Mouse (Mus musculus): ENCODE data around the gene Dnaja2. TPM values are rescaled to one million over a fixed set of nuclear protein-coding genes. Genes with fewer than 3 reads are reported as not detected.

Dnaja2 gene
- polyA plus RNA-seq, 1 experiment from 2014 or later, result 103 TPM

DNA sequence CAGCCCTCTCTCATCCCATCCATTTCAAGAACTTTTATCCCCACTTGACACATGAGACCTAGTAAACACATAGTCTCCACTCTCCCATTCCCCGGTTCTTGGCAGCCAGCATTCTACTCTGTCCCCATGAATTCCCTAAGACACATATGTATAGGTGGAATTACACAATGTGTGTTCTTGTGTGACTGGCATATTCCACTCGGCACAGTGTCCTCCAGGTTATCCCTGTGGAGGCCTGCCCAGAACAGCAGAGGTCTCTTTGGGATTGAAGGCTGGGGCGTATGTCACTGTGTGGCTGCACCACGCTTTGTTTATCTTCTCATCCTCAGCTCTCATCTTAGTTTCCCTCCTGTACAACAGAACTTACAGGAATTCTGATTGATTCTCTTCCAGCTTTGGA lies 34.6 kb downstream of the Dnaja2 start:
- Histone ChIP-seq H3K27ac (no peak overlapping the region), H3K9me3 (replicated peaks) (no peaks in the 10 kb centered on the region), H3K4me3 (replicated peaks) (no peak overlapping the region), H3K36me3 (peaks cover 24% of the 10 kb centered on the region), H3K9ac (no peak overlapping the region), H3K4me2 (no peak overlapping the region), H3K4me1 (replicated peaks) (no peaks in the 10 kb centered on the region), H3K27me3 (no peaks in the 10 kb centered on the region)
- ATAC-seq (ENCODE audit: low read depth) (no peak), DNase-seq (no peak)
- WGBS (ENCODE audit: insufficient replicate concordance), result 81% methylated on average over 4 of the region's 4 CpGs

- ATAC-seq (ENCODE audit: low read depth), result no peak
- Histone ChIP-seq H3K27me3 (no peaks in the 10 kb centered on the region), H3K9ac (no peak overlapping the region), H3K9me3 (replicated peaks) (no peaks in the 10 kb centered on the region), H3K4me1 (replicated peaks) (no peaks in the 10 kb centered on the region), H3K27ac (no peak overlapping the region), H3K36me3 (peaks cover 17% of the 10 kb centered on the region), H3K4me2 (no peak overlapping the region), H3K4me3 (replicated peaks) (no peak overlapping the region)
- DNase-seq, result no peak
- 77% methylated on average over 10 of the region's 10 CpGs for WGBS (ENCODE audit: insufficient replicate concordance)
Measured at GRCm38 (mm10) chr8:85517956-85518355, 37.2 kb downstream of the Dnaja2 start.

DNA sequence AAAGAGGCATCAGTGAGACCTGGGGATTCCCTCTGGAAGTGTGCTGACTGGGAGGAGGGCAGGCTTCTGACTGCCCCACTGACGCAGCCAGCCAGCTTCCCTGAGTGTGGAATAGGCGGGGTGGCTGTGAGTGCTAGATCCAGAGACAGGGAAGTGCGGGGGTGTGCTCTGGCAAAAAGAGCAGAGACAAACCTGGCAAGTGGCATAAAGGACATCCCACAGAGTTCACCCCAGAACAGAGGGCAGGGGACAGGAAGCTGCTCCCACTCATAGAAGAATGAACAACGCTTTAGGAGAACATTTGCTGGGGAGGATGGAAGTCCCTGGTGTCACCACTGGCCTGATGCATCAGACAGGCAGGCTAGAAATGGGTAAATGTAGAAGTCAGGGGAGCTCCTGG lies 37.8 kb downstream of the Dnaja2 start:
- Histone ChIP-seq H3K4me1 (replicated peaks) (no peaks in the 10 kb centered on the region), H3K4me3 (replicated peaks) (no peak overlapping the region), H3K4me2 (no peak overlapping the region), H3K9ac (no peak overlapping the region), H3K27me3 (no peaks in the 10 kb centered on the region), H3K9me3 (replicated peaks) (no peaks in the 10 kb centered on the region), H3K36me3 (peaks cover 16% of the 10 kb centered on the region; the same call in 1 of the 2 replicates), H3K27ac (no peak overlapping the region)
- DNase-seq (no peak), ATAC-seq (ENCODE audit: low read depth) (no peak)
- WGBS (ENCODE audit: insufficient replicate concordance), result 67% methylated on average over 4 of the region's 4 CpGs

GRCm38 (mm10) chr8:85515391-85515790 lies 39.8 kb downstream of the Dnaja2 start:
- Histone ChIP-seq H3K27ac (no peak overlapping the region), H3K4me1 (replicated peaks) (no peaks in the 10 kb centered on the region), H3K36me3 (peaks cover 16% of the 10 kb centered on the region; the same call in 1 of the 2 replicates), H3K4me3 (replicated peaks) (no peak overlapping the region), H3K9me3 (replicated peaks) (no peaks in the 10 kb centered on the region), H3K9ac (no peak overlapping the region), H3K27me3 (no peaks in the 10 kb centered on the region), H3K4me2 (no peak overlapping the region)
- ATAC-seq (ENCODE audit: low read depth) (no peak), DNase-seq (no peak)
- WGBS (ENCODE audit: insufficient replicate concordance), result 49% methylated on average over 7 of the region's 7 CpGs

- no peaks in the 10 kb centered on the region for H3K4me1 ChIP-seq (replicated peaks)
- H3K4me2 ChIP-seq, result no peak overlapping the region
- H3K4me3 ChIP-seq (replicated peaks), result no peak overlapping the region
- no peaks in the 10 kb centered on the region for H3K27me3 ChIP-seq
- no peak for ATAC-seq (ENCODE audit: low read depth)
- no peak overlapping the region for H3K27ac ChIP-seq
- peaks cover 26% of the 10 kb centered on the region for H3K36me3 ChIP-seq
- no peak overlapping the region for H3K9ac ChIP-seq
- no peaks in the 10 kb centered on the region for H3K9me3 ChIP-seq (replicated peaks)
- no peak for DNase-seq
- 71% methylated on average over 4 of the region's 4 CpGs for WGBS (ENCODE audit: insufficient replicate concordance)
Measured at GRCm38 (mm10) chr8:85513283-85513682, 41.9 kb downstream of the Dnaja2 start.

DNA sequence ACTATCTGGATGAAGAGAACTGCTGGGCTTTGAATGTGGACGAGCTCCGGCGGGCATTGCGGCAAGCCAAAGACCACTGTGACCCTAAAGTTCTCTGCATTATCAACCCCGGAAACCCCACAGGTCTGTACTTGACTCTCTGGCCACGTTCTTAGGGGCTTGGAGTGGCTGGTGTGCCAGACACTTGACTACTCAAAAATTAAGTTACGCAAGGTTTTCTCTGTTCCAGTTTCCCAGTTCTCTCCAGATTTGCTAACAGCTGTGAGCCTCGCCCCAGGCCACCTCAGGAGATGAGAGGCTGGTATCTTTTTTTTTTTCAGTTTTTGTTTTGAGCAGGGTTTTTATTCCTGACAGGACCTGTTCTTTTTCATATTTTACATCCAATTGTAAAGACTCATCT lies 42.9 kb downstream of the Dnaja2 start:
- Histone ChIP-seq H3K9ac (no peak overlapping the region), H3K27ac (no peak overlapping the region), H3K4me2 (no peak overlapping the region), H3K4me1 (replicated peaks) (no peaks in the 10 kb centered on the region), H3K4me3 (replicated peaks) (no peak overlapping the region), H3K9me3 (replicated peaks) (no peaks in the 10 kb centered on the region), H3K36me3 (peaks cover 25% of the 10 kb centered on the region), H3K27me3 (no peaks in the 10 kb centered on the region)
- no peak for DNase-seq
- no peak for ATAC-seq (ENCODE audit: low read depth)
- 81% methylated on average over 8 of the region's 8 CpGs for WGBS (ENCODE audit: insufficient replicate concordance)

DNA sequence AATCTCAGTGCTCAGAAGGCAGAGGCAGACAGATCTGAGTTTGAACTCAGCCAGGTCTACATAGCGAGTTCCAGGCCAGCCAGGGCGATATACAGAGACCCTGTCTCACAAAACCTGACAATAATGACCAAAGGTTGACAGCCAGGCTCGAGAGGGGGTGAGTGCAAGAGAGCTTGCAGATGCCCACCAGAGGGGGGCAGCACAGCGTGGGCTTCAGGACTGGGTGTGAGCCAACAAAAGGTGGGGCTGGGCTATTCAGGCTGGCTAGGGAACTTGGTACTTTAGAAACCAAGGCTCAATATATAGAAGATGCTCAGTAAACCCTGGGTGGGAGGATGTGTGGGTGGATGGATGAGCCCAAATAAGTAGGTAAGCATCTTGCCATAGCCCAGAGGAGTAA lies 46.5 kb downstream of the Dnaja2 start:
- WGBS (ENCODE audit: insufficient replicate concordance), result 54% methylated on average over 4 of the region's 4 CpGs
- ATAC-seq (ENCODE audit: low read depth) (no peak), DNase-seq (no peak)
- Histone ChIP-seq H3K36me3 (peaks cover 22% of the 10 kb centered on the region), H3K9me3 (replicated peaks) (no peaks in the 10 kb centered on the region), H3K27me3 (no peaks in the 10 kb centered on the region), H3K4me1 (replicated peaks) (peaks cover 11% of the 10 kb centered on the region), H3K4me2 (no peak overlapping the region), H3K9ac (no peak overlapping the region), H3K27ac (no peak overlapping the region), H3K4me3 (replicated peaks) (no peak overlapping the region)

DNA sequence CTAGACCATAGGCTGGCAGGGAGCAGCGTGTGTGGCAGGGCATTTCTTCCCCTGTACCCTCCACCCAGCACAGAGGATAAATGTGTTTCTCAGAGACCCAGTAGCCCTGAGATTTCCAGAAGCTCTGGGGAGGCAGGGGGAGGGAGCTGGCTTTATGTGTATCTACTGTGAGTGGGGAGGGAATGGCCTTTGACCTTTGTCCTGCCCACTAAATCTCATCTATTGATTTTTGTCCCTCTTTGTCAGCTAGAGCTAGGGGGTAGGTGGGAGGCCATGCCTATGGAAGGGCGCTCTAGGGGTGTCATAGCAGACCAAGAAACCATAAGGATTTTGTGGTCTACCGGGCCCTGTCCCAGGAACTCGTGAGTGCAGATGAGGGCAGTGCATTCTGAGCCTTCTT lies 48.5 kb downstream of the Dnaja2 start:
- Histone ChIP-seq H3K9me3 (replicated peaks) (no peaks in the 10 kb centered on the region), H3K9ac (no peak overlapping the region), H3K4me2 (no peak overlapping the region), H3K27me3 (no peaks in the 10 kb centered on the region), H3K27ac (peak overlapping the region; percentile 65), H3K36me3 (peaks cover 18% of the 10 kb centered on the region), H3K4me1 (replicated peaks) (peaks cover 11% of the 10 kb centered on the region), H3K4me3 (replicated peaks) (no peak overlapping the region)
- DNase-seq (no peak), ATAC-seq (ENCODE audit: low read depth) (peak; percentile 47)
- 59% methylated on average over 4 of the region's 4 CpGs for WGBS (ENCODE audit: insufficient replicate concordance)

DNA sequence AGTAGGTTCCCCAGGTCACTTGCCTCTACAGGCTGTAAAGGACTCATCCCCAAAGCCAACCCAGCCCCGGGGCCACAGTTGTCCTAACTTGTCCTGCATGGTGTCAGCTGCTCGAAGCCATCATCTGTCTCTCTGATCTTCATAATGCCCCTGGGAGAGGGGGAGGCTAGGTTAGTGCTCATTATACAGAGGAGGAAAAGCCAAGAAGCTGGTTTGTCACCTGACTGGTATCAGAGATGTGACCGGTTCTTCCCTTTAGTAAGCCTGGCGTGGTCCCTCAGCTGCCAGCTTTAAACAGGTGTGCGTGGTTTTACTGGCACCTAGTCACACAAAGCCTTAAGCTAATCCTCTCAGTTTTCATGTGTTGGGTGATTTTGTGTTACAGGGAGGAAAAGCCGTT lies 50.4 kb downstream of the Dnaja2 start:
- Histone ChIP-seq H3K4me3 (replicated peaks) (no peak overlapping the region), H3K9ac (no peak overlapping the region), H3K4me1 (replicated peaks) (peaks cover 13% of the 10 kb centered on the region), H3K4me2 (no peak overlapping the region), H3K9me3 (replicated peaks) (no peaks in the 10 kb centered on the region), H3K36me3 (peaks cover 11% of the 10 kb centered on the region), H3K27ac (no peak overlapping the region), H3K27me3 (no peaks in the 10 kb centered on the region)
- DNase-seq (no peak), ATAC-seq (ENCODE audit: low read depth) (no peak)
- WGBS (ENCODE audit: insufficient replicate concordance), result 68% methylated on average over 6 of the region's 6 CpGs

GRCm38 (mm10) chr8:85503065-85503464 lies 52.1 kb downstream of the Dnaja2 start:
- ATAC-seq (ENCODE audit: low read depth), result no peak

DNA sequence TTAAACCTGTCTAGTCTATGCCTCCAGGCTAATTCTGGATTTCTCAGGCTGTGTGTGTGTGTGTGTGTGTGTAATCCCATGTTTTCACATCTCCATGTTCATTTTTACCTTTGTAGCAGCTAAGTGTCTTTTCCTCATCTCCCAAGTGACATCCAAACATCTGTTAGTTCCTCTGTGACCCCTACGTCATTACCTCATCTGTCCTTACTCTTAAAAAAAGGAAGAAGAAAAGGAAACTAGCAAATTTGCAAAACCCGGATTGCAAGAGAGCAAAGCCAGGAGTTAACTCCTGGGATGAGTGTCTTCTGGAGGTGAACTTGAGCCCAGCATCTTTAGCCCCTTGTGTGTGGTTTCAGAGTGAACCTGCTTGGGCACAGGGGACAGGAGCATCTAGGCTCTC lies 52.8 kb downstream of the Dnaja2 start:
- H3K9me3 ChIP-seq (replicated peaks), result no peaks in the 10 kb centered on the region
- H3K9ac ChIP-seq, result no peak overlapping the region
- no peak overlapping the region for H3K27ac ChIP-seq
- WGBS (ENCODE audit: insufficient replicate concordance), result 28% methylated on average over 2 of the region's 2 CpGs
- DNase-seq (no peak), ATAC-seq (ENCODE audit: low read depth) (no peak)
- peaks cover 23% of the 10 kb centered on the region for H3K4me1 ChIP-seq (replicated peaks)
- H3K27me3 ChIP-seq, result no peaks in the 10 kb centered on the region
- H3K4me3 ChIP-seq (replicated peaks), result no peak overlapping the region
- no peaks in the 10 kb centered on the region for H3K36me3 ChIP-seq
- no peak overlapping the region for H3K4me2 ChIP-seq

More at GRCm38 (mm10) chr8:85503065-85503464, 52.1 kb downstream of the Dnaja2 start:
- 55% methylated on average over 3 of the region's 3 CpGs for WGBS (ENCODE audit: insufficient replicate concordance)
- no peak for DNase-seq
- H3K27me3 ChIP-seq, result no peaks in the 10 kb centered on the region
- peaks cover 23% of the 10 kb centered on the region for H3K4me1 ChIP-seq (replicated peaks)
- H3K36me3 ChIP-seq, result no peaks in the 10 kb centered on the region
- H3K4me2 ChIP-seq, result no peak overlapping the region
- no peaks in the 10 kb centered on the region for H3K9me3 ChIP-seq (replicated peaks)
- H3K27ac ChIP-seq, result no peak overlapping the region
- H3K4me3 ChIP-seq (replicated peaks), result no peak overlapping the region
- no peak overlapping the region for H3K9ac ChIP-seq

DNA sequence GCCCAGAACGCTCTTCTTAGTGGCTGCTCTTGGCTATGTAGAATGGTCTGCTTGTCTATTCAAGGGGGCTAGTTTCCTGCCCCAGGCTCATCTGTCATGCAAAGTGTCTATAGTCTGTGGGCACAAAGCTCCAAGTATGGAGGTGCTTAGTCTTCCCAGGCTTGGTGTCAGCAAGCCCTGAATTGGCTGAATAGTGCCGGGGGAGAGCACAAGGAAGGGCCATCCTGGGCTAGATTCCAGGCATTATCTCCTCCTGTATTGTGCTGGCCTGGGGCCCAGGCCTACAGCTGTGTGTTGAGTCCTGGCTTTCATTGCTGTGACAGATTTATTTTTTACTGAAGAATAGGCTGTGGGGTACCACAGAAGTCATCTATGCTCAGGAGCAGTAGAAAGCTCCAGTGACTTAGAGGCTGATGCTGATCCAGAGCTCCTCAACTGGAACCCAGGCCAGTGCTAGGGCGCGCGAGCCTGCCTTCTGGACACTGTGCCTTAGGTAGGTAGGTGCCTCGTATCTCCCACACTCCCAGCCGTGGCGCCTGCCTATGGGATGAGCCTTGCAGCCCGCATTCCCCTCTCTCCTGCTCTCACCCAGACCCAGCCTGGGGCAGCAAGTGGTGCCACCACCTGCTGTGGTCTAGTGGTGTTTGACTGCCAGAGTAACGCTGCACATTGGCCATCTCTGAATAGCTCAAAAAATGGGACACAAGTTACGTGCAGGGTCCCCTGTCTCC lies 54.0 kb downstream of the Dnaja2 start:
- H3K36me3 ChIP-seq, result no peaks in the 10 kb centered on the region
- no peak overlapping the region for H3K9ac ChIP-seq
- H3K4me3 ChIP-seq (replicated peaks), result no peak overlapping the region
- ATAC-seq (ENCODE audit: low read depth) (no peak), DNase-seq (no peak)
- H3K27ac ChIP-seq, result no peak overlapping the region
- no peak overlapping the region for H3K4me2 ChIP-seq
- WGBS (ENCODE audit: insufficient replicate concordance), result 78% methylated on average over 11 of the region's 11 CpGs
- no peaks in the 10 kb centered on the region for H3K9me3 ChIP-seq (replicated peaks)
- peaks cover 15% of the 10 kb centered on the region for H3K4me1 ChIP-seq (replicated peaks)
- H3K27me3 ChIP-seq, result no peaks in the 10 kb centered on the region
